Mouse (Mus musculus): ENCODE results near the gene Sectm1b.

DNA sequence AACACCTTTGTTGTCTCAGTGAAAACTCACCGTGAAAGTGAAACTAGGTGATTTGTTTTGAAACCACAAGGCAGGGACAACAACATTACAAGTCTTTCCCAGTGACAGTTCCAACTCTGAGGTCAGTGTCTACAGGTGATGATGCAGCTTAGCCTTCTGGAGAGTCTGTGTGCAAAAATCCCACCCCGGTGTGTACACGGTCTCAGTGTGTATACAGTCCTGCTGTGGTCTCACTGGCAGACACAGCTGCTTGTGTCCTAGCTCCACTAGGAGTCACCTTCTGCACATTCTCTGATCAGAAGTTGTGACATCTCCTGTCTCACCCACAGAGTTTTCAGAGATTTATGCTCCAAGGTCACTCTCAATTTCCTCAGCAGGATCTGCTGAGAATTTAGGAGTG is 828 bp upstream of the Sectm1b start:
- peak; percentile 61 for TF ChIP-seq CTCF (IDR thresholded peaks at IDR 0.05; ENCODE audit: low read depth)
- no peak for TF ChIP-seq EP300 (optimal IDR thresholded peaks at IDR 0.05)

All from stomach, postnatal 0 days (tissue).